Mouse (Mus musculus): ENCODE measurements around the gene Prelp.

Gene Prelp

GRCm38 (mm10) chr1:133934354-133934963, 13.2 kb upstream of the Prelp start:
- no peak for DNase-seq

DNA sequence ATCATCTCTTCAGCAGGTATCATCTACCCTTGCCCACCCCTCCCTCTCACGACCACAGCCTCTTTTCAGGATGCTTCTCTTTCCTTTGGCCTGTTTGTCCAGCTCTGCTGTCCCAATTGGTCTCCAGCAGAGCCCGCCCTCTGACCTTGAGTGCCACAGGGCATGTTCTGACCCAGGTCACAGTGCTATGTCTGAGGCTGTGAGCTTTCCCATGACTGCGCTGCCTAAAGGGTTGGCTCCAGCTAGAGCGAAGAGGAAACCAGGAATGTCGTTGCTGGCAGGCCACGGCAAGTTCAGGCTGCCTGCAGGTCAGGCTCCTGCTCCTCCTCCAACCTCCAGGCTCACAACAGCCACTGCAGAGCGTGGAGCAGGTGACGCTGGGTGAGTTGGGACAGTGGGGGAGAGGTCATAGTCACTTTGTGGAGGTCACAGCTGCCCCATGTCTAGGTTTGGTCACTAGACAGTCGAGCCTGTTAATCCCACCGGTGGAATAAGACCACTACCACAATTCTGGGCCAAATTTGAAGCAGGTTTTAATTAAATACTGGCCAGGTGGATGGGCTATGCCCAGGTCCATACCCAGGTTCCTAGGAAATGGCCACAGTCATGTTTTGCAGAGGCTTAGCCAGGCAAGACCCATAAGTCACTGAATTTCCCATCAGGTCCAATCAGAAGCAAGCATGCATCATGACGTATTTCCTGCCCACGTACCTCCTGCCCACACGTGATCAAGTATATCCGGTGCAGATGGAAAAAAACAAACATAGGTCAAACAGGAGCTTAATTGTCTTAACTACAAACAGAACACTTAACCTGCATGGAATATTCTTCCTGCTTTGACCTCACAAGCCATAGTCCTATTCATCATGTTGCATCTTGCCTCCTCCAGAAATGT, 12.3 kb upstream of the Prelp start:
- peak in 1 of 2 experiments; percentile 22 for DNase-seq

DNA sequence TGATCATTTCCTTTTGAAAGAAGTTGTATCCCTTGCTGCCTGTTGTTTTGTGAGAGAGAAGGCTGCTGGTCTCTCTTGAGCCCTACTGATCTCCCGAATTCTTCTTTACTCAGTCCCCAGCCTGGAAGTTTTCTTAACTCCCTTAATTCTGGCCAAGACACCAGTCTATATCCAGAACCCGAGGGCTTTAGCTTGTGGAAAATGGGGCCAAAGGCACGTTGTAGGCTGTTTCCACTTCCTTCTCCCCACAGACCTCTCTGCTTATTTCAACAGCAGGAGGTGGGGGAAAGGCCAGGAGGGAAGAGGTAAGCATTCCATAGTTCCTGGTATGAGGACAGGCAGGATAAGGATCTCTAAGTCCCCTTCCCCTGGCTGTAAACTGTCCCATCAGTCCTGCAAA, 8.8 kb upstream of the Prelp start:
- no peak for DNase-seq

DNA sequence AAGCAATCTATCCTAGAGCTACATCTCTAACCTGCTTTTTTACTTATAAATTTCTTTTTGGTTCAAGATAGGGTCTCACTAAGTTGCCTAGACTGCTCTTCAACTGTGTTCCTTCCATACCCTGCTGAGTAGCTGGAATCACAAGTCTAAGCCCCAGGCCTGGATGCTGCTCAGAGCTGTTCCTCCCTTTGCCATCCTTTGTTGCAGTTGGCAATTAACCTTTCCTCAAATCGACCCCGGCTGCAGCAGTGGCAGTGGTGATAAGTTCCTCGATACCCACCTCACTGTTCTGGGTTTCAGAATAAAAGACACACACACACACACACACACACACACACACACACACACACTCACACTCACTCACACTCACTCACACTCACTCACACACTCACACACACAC, 4.0 kb upstream of the Prelp start:
- DNase-seq, result no peak

- DNase-seq, result peak; percentile 33 to 48
Observed at GRCm38 (mm10) chr1:133924141-133924875, 3.1 kb upstream of the Prelp start.

- no peak for DNase-seq
Observed at GRCm38 (mm10) chr1:133923071-133923470, 1.9 kb upstream of the Prelp start.

DNA sequence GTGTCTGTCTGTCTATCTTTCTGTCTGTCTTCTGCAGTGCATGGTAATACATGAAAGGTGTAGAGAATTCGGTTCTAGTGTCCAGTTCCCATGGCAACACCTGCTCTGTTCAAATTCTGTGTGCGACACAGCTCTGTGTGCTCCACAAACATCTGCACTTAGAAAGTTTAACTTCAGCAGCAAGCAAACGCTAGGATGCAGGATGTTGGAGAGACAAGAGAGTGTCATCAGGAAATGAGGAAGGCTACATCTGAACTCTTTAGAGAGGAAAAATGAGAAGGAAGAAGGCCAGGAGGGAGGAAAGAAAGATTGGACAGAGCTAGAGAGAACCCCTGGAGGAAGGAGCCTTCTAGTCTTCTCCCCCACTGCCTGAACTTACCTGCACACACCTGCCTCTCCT, 338 bp downstream of the Prelp start:
- DNase-seq, result no peak

DNA sequence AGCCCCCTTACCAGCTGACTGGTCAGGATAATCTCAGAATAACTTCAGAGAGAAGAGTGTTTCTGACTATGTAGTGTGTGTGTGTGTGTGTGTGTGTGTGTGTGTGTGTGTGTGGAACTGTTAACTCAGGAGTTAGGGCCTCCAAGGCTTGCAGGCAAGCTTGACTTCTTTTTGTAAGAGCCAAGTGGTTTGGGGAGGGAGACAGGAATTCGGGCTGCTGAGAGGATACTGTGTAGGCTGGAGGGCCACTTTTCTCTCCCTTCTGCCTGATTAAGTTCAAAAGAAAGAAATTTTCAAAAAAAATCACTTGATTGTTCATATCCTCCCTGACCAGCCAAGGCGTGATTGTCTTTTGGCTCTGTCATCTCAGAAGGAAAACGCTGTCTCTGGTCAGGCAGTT, 813 bp downstream of the Prelp start:
- no peak for DNase-seq

GRCm38 (mm10) chr1:133918088-133918470, 3.1 kb downstream of the Prelp start:
- DNase-seq, result no peak

GRCm38 (mm10) chr1:133917456-133918087, 3.6 kb downstream of the Prelp start:
- DNase-seq, result peak; percentile 37 to 48

GRCm38 (mm10) chr1:133915723-133916355, 5.4 kb downstream of the Prelp start:
- DNase-seq, result peak; percentile 71 to 76

DNA sequence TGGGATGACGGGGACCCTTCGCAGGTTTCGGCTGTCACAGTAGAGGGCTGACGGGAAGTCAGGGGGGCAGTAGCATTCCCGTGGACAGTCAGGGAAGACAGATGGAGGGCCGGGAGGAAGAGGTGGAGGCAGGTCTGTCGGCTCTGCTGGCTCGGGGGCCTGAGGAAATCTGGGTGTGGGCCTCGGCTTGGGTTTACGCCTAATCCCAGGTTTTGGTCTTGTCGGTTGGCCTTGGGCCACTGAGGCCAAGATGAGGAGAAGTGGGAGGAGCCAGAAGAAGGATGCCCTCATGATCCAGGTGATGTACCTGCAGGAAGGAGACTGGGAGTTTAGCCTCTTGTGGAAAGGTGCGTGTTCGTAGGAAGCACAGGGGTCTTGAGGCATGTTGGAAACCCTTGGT, 6.1 kb downstream of the Prelp start:
- DNase-seq, result no peak

DNA sequence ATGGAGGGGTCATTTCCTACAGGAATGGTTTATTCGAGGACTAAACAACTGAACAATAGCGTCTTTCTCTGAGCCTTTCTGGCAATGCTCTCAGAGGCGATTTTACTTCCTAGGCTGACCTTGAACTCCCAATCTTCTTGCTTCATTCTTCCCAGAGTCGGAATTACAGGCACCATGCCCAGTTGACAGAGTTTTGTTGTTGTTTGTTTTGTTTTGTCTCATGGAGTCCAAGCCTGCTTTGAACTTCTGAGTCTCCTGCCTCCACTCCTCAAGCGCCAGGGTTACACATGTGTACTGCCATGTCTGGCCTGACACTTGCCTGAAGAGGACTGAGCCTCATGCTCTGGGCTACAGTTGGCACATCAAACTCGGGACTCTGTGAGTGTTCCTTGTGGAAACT, 8.2 kb downstream of the Prelp start:
- no peak for DNase-seq

- DNase-seq, result peak; percentile 82 to 83
Observed at GRCm38 (mm10) chr1:133911456-133911855, 9.8 kb downstream of the Prelp start.

DNA sequence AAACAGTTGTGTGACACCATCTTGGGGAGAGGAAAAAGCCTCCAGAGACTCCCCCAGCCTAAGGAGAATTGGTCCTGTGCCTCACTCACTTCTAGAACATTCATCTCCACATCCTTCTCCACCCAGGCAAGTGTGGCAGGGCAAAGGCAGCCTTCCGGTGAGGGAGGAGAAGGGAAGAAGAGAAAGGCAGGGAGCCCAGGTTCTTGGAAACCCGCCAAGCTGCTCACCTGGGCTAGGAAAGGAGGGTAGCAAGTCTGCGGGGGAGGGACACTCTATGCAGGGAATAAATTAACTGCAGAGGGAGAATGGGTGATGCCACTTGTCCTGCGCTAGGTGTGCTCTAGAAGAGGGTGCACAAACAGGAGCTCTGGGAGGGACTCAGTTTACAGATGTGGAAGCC, 10.2 kb downstream of the Prelp start:
- DNase-seq, result no peak

DNA sequence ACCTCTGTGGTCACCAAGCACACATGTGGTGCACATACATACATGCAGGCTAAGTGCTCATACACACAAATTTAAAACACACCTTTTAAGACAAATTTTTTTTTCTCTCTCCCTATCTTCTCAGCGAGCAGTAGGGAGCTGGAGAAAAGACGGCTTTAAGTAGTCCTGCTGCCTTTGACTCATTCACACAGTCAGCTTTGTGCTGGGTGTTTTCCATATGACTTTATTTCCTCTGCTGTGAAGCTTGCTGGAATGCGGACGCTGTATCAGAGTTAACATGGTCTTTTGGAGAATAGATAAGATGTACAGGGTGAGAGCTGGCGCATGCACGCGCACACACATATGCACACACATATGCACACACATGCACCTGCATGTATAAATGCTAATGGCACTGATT, 11.1 kb downstream of the Prelp start:
- DNase-seq, result no peak

DNA sequence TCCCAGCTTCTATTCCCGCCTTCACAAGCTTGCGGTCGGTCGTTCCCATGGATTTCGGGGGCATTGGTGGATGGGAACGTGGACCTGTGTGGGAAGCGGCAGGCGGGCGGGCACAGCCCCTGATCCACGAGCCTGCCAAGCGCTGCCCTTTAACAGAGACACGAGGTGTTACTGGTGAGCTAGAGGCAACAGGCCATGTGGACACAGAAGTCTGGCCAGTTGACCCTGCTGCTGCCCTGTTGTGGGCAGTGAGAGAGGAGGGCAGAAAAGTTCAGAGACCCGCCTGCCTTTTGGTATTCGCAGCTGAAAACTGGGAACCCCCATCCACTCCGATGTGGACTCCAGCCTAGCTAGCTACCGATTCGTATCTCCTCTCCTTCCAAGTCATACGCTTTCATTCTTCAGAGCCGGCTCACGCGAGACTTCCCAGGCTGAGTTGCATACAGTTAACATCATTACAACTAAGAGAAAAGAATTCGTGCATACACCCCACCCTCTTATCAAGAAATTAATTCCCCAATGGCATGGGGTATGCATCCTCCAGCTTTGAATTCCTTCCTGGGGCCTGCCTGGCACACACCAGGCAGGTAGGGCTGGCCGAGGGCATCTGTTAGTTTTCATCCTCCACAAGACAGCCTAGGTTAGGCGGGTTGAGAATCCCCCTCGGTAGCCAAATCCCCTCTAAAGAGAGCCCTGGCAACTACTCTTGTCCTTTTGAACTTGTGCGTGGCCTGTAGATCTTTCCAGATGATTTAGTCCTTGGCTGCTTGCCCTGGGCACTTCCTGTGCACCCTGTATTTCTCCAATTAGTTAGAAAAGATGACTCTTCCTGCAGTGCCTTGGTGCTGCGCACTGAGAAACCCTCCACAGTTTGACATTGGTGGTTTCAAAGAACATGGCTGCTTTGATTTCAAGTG, 12.3 kb downstream of the Prelp start:
- peak; percentile 68 to 79 for DNase-seq

- DNase-seq, result peak; percentile 72 to 85
Observed at GRCm38 (mm10) chr1:133907949-133908658, 13.1 kb downstream of the Prelp start, which contains the start of gene Optc. Optc (minus strand) TSS chr1:133907999.

DNA sequence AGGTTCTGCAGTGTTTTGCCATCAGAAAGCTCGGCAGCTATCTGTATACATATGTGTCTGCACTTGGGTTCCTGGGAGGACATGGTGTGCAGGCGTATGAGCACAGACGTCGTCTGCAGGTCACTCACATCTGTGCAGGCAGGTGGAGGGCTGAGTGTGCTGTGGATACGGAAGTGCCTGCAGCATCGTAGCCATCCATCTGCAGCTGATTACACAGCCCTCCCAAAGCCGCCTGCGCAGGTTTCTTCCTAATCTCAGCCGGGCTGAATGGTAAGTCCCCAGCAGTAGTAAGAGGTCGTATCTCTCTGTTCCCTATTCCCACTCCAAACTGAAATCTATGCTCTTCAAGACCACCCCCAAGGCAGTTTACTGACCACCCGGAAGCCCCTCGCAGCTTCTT, 14.8 kb downstream of the Prelp start:
- no peak for DNase-seq

DNA sequence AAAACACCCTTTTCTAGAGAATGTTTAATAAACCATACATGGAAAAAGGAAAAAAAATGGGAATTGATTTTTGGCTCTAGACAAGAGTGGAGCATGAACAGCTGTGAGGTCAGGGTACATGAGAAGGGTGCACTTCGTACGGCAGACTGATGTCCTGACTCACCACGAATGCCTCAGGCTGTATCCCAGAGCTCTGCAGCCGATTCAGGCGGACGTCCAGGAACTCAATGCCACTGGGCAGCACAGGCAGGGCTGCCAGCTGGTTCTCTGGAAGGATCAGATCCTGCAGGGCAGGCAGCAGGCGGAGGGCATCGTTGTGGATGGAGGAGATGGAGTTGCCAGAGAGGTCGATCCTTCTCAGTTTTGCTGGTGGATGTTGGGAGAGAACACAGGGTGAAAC, 20.4 kb downstream of the Prelp start:
- no peak for DNase-seq

- DNase-seq, result no peak
Observed at GRCm38 (mm10) chr1:133899043-133899542, 22.1 kb downstream of the Prelp start.

All from kidney, postnatal 4 days (tissue).